Mouse (Mus musculus): ENCODE measurements at regions not wholly inside any gene's neighbourhood (a gene's known extent, or its start where the extent isn't known, plus 50 kb on each side); places are given as distances from the start of the nearest gene placed in this dataset.

DNA sequence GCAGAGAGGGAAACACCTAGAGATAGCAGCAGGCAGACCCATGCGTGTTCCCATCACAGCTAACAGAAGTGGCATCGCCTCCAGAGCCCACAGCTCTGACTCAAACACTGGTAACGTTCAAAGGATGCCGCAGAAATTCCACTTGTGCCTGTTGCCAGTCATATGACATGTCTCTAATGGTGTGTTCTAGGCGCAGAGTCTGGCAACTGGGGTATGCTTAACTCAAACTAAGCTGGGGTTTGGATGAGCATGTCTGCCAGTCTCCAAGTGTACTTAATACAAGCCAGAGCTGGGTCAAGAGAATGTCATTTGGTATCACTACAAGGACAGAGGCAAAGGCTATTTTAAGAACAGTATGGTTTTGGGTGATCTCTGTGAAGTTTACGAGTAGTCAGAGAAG, 507.9 kb downstream of the Nfib start:
- H3K27me3 ChIP-seq (ENCODE audit: control insufficient read depth, insufficient read depth, low read length) = no peaks in the 10 kb centered on the region
- H3K4me2 ChIP-seq (replicated peaks; ENCODE audit: low read depth, low read length) = no peak overlapping the region
- WGBS = 80% methylated on average over 6 of the region's 6 CpGs
- no peak overlapping the region for H3K9ac ChIP-seq (replicated peaks; ENCODE audit: low read depth, low read length)
- no peaks in the 10 kb centered on the region for H3K9me3 ChIP-seq (ENCODE audit: control insufficient read depth, low read depth, low read length)
- no peak for ATAC-seq (ENCODE audit: insufficient number of reproducible peaks, insufficient read depth, low FRiP score, low read depth)
- 0 out of 2 replicates have a peak, but pooled peaks cover 3% of the 10 kb centered on the region for H3K4me1 ChIP-seq (ENCODE audit: control insufficient read depth, insufficient read depth, low read length)
- H3K36me3 ChIP-seq (ENCODE audit: control insufficient read depth, insufficient read depth, low read length) = no peaks in the 10 kb centered on the region
- H3K27ac ChIP-seq (ENCODE audit: low read length) = no peak overlapping the region
- H3K4me3 ChIP-seq (ENCODE audit: low read depth, low read length) = no peak overlapping the region

DNA sequence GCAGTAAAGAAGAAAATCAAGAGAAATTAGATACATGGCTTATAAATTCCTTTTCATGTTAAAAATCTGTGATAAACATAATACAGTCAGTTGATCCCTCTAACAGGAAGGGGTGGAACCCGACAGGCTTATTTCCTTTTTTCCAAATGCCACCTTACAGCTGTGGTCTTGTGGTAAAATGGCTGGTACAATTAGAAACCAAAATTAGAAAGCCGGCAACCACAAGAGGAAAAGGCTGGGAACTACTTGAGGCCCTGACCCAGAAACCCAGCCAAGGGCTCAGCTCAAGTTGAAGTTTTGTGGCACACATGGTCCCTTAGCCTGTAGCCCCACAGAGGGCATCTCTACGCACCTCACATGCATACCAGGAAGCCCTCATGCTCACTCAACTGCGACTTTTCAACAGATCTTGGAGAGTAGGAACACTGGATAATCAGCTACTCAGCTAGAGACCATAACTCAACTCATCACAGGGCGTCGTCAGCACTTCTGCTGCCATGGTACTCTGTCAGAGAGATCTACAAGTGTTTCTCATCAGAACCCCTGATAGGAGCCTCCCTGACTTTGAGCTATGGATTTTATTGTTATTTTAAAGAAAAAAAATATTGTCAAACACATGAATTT, 509.4 kb downstream of the Nfib start:
- no peaks in the 10 kb centered on the region for H3K36me3 ChIP-seq (ENCODE audit: control insufficient read depth, insufficient read depth, low read length)
- ATAC-seq (ENCODE audit: insufficient number of reproducible peaks, insufficient read depth, low FRiP score, low read depth) = no peak
- no peak overlapping the region for H3K4me2 ChIP-seq (replicated peaks; ENCODE audit: low read depth, low read length)

DNA sequence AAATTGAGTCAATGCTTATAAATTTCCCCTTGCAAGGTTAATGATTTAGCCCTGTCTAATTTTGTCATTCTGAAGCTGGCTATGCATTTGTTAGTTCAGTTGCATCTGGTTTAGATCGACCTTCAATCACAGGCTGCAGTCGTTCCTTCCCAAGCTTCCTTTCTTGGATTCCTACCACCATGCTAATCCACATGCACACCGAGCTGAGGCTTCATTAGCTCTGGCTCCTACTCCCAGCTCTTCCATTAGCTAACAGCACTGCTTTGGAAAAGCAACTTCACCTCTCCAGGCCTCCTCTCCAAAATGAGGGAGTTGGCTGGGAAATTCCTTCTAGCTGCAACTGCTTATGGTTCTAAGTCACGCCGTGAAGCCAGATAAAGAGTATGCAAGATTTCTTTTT, 511.6 kb downstream of the Nfib start:
- 74% methylated on average over 5 of the region's 5 CpGs for WGBS
- H3K27ac ChIP-seq (ENCODE audit: low read length) = no peak overlapping the region
- ATAC-seq (ENCODE audit: insufficient number of reproducible peaks, insufficient read depth, low FRiP score, low read depth) = no peak

More for the DNA sequence above, 509.4 kb downstream of the Nfib start:
- WGBS = 67% methylated on average over 6 of the region's 6 CpGs
- Histone ChIP-seq H3K9me3 (ENCODE audit: control insufficient read depth, low read depth, low read length) (no peaks in the 10 kb centered on the region), H3K4me1 (ENCODE audit: control insufficient read depth, insufficient read depth, low read length) (0 out of 2 replicates have a peak, but pooled peaks cover 3% of the 10 kb centered on the region), H3K4me3 (ENCODE audit: low read depth, low read length) (no peak overlapping the region), H3K9ac (replicated peaks; ENCODE audit: low read depth, low read length) (no peak overlapping the region), H3K27me3 (ENCODE audit: control insufficient read depth, insufficient read depth, low read length) (no peaks in the 10 kb centered on the region), H3K27ac (ENCODE audit: low read length) (no peak overlapping the region)

DNA sequence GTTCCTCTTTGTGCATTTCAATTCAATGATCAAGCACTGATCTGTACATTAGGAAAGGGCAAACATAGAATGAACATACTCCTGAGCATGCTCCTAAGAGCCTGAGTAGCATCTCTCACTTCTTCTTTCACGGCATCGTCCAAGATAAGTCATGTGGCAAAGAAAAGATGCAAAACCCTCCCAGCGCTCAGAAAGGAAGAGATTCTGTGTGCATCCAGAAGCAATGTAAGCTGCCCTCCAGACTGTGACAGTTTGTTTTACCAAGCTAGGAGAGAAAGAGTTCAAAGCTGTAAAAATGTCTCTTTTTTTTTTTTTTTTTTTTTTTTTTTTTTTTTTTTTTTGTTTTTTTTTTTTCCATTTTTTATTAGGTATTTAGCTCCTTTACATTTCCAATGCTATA, 518.7 kb downstream of the Nfib start:
- H3K27me3 ChIP-seq (ENCODE audit: control insufficient read depth, insufficient read depth, low read length) = no peaks in the 10 kb centered on the region
- H3K4me2 ChIP-seq (replicated peaks; ENCODE audit: low read depth, low read length) = no peak overlapping the region
- H3K27ac ChIP-seq (ENCODE audit: low read length) = no peak overlapping the region
- 97% methylated on average over 3 of the region's 3 CpGs for WGBS
- H3K9ac ChIP-seq (replicated peaks; ENCODE audit: low read depth, low read length) = no peak overlapping the region
- H3K4me3 ChIP-seq (ENCODE audit: low read depth, low read length) = no peak overlapping the region
- no peaks in the 10 kb centered on the region for H3K9me3 ChIP-seq (ENCODE audit: control insufficient read depth, low read depth, low read length)
- ATAC-seq (ENCODE audit: insufficient number of reproducible peaks, insufficient read depth, low FRiP score, low read depth) = no peak
- no peaks in the 10 kb centered on the region for H3K4me1 ChIP-seq (ENCODE audit: control insufficient read depth, insufficient read depth, low read length)
- no peaks in the 10 kb centered on the region for H3K36me3 ChIP-seq (ENCODE audit: control insufficient read depth, insufficient read depth, low read length)

More for the DNA sequence above, 511.6 kb downstream of the Nfib start:
- Histone ChIP-seq H3K36me3 (ENCODE audit: control insufficient read depth, insufficient read depth, low read length) (no peaks in the 10 kb centered on the region), H3K27me3 (ENCODE audit: control insufficient read depth, insufficient read depth, low read length) (no peaks in the 10 kb centered on the region), H3K4me1 (ENCODE audit: control insufficient read depth, insufficient read depth, low read length) (0 out of 2 replicates have a peak, but pooled peaks cover 3% of the 10 kb centered on the region), H3K9ac (replicated peaks; ENCODE audit: low read depth, low read length) (no peak overlapping the region), H3K9me3 (ENCODE audit: control insufficient read depth, low read depth, low read length) (no peaks in the 10 kb centered on the region), H3K4me2 (replicated peaks; ENCODE audit: low read depth, low read length) (no peak overlapping the region), H3K4me3 (ENCODE audit: low read depth, low read length) (no peak overlapping the region)

DNA sequence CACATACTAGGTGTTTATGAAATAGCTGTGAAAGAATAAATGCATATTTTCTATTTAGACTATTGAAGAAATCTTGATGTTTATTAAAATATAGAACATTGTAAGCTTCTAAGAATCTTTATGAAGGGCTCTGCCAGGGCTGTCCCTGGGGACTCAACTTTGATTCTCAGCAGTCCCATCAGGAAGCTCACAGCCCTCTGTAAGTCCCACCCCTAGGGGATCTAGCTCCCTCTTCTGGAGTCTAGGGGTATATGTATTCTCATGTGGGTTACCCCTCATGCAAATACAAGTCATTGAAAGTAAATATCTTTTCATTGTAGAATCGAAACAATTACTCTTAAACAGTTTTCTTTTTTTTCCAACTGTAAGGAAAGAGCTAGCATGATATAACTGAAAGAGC, 521.6 kb downstream of the Nfib start:
- ATAC-seq (ENCODE audit: insufficient number of reproducible peaks, insufficient read depth, low FRiP score, low read depth) = no peak
- Histone ChIP-seq H3K4me3 (ENCODE audit: low read depth, low read length) (no peak overlapping the region), H3K9me3 (ENCODE audit: control insufficient read depth, low read depth, low read length) (no peaks in the 10 kb centered on the region), H3K9ac (replicated peaks; ENCODE audit: low read depth, low read length) (no peak overlapping the region), H3K4me1 (ENCODE audit: control insufficient read depth, insufficient read depth, low read length) (no peaks in the 10 kb centered on the region), H3K27me3 (ENCODE audit: control insufficient read depth, insufficient read depth, low read length) (no peaks in the 10 kb centered on the region), H3K4me2 (replicated peaks; ENCODE audit: low read depth, low read length) (no peak overlapping the region), H3K36me3 (ENCODE audit: control insufficient read depth, insufficient read depth, low read length) (no peaks in the 10 kb centered on the region), H3K27ac (ENCODE audit: low read length) (no peak overlapping the region)
- WGBS = 89% methylated on average over 1 of the region's 1 CpGs

DNA sequence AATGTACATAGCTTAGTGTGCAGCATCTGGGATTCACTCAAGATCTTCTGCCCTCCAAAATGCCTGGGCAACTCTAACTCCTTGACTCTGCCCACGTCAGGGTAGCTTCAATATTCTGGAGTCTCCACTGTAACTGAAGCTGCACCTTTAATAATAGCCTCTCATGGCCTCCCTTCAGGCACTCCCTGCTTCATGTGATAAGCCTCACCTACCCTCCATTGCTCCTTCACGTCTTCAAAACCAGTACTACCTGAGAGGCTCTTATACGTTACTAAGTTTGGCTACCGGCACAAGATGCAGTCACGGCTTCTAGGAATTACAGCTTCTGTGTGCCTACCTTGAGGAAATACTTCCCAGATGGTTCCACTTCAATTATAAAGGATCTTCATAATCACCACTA, 527.4 kb downstream of the Nfib start:
- no peak overlapping the region for H3K27ac ChIP-seq (ENCODE audit: low read length)
- H3K36me3 ChIP-seq (ENCODE audit: control insufficient read depth, insufficient read depth, low read length) = no peaks in the 10 kb centered on the region
- H3K4me3 ChIP-seq (ENCODE audit: low read depth, low read length) = no peak overlapping the region
- H3K9ac ChIP-seq (replicated peaks; ENCODE audit: low read depth, low read length) = no peak overlapping the region
- H3K4me1 ChIP-seq (ENCODE audit: control insufficient read depth, insufficient read depth, low read length) = no peaks in the 10 kb centered on the region
- no peak overlapping the region for H3K4me2 ChIP-seq (replicated peaks; ENCODE audit: low read depth, low read length)
- no peaks in the 10 kb centered on the region for H3K27me3 ChIP-seq (ENCODE audit: control insufficient read depth, insufficient read depth, low read length)
- 85% methylated on average over 5 of the region's 5 CpGs for WGBS
- H3K9me3 ChIP-seq (ENCODE audit: control insufficient read depth, low read depth, low read length) = no peaks in the 10 kb centered on the region
- no peak for ATAC-seq (ENCODE audit: insufficient number of reproducible peaks, insufficient read depth, low FRiP score, low read depth)

DNA sequence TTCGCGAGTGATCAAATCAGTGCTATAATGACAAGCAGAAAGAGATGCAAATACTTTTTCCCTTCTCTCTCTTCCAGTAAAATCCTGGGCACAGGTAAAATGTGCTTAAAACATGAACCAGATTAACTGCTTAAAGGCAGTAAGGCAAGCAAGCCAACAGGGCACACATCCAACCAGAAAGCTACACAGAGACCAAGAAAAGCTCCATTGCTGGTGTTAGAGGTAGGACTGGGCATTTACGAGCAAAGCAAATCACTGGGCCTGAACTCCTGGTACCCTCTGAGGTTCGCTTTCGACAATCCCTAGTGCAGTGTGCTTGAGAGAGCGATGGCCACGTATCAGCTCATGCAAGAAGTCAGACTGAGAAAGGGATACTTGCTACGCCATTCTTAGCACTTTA, 528.8 kb downstream of the Nfib start:
- ATAC-seq (ENCODE audit: insufficient number of reproducible peaks, insufficient read depth, low FRiP score, low read depth) = no peak
- no peaks in the 10 kb centered on the region for H3K36me3 ChIP-seq (ENCODE audit: control insufficient read depth, insufficient read depth, low read length)
- H3K9me3 ChIP-seq (ENCODE audit: control insufficient read depth, low read depth, low read length) = no peaks in the 10 kb centered on the region
- no peak overlapping the region for H3K4me3 ChIP-seq (ENCODE audit: low read depth, low read length)
- no peaks in the 10 kb centered on the region for H3K4me1 ChIP-seq (ENCODE audit: control insufficient read depth, insufficient read depth, low read length)
- H3K9ac ChIP-seq (replicated peaks; ENCODE audit: low read depth, low read length) = no peak overlapping the region
- no peak overlapping the region for H3K27ac ChIP-seq (ENCODE audit: low read length)
- H3K4me2 ChIP-seq (replicated peaks; ENCODE audit: low read depth, low read length) = no peak overlapping the region
- WGBS = 95% methylated on average over 8 of the region's 8 CpGs
- H3K27me3 ChIP-seq (ENCODE audit: control insufficient read depth, insufficient read depth, low read length) = no peaks in the 10 kb centered on the region

DNA sequence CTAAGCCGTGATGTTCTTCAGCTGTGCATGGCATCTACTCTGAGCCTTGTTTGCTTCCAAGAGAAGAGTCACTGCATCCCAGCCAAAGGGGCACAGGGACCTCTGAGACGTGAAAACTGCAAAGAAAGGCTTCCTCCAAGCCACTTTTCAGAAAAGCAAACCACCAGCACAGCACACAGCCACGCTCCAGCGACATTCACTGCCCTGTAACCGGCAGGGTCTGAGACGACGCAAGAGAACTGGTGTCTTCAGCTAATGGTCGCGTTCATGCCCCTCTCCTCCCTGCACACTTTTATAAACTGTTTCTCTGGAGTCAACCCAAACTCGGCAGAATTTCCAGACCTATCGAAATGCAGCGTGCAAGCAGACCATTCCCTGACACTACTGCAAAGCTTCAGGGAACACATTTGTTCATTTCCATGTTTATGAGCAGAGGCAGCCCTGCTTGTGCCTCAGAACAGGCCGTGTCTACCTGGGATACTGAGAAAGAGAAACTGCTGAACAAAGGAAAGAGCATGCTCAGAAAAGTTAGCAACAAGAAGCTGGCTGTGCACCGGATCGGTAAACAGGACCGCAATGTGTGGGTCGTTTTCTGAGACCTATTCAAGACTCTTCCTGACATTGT, 532.0 kb downstream of the Nfib start:
- H3K4me2 ChIP-seq (replicated peaks; ENCODE audit: low read depth, low read length) = no peak overlapping the region
- H3K4me1 ChIP-seq (ENCODE audit: control insufficient read depth, insufficient read depth, low read length) = no peaks in the 10 kb centered on the region
- no peak overlapping the region for H3K4me3 ChIP-seq (ENCODE audit: low read depth, low read length)
- no peaks in the 10 kb centered on the region for H3K9me3 ChIP-seq (ENCODE audit: control insufficient read depth, low read depth, low read length)
- no peak for ATAC-seq (ENCODE audit: insufficient number of reproducible peaks, insufficient read depth, low FRiP score, low read depth)
- no peak overlapping the region for H3K27ac ChIP-seq (ENCODE audit: low read length)
- WGBS = 52% methylated on average over 17 of the region's 17 CpGs
- no peak overlapping the region for H3K9ac ChIP-seq (replicated peaks; ENCODE audit: low read depth, low read length)
- no peaks in the 10 kb centered on the region for H3K36me3 ChIP-seq (ENCODE audit: control insufficient read depth, insufficient read depth, low read length)
- H3K27me3 ChIP-seq (ENCODE audit: control insufficient read depth, insufficient read depth, low read length) = no peaks in the 10 kb centered on the region

DNA sequence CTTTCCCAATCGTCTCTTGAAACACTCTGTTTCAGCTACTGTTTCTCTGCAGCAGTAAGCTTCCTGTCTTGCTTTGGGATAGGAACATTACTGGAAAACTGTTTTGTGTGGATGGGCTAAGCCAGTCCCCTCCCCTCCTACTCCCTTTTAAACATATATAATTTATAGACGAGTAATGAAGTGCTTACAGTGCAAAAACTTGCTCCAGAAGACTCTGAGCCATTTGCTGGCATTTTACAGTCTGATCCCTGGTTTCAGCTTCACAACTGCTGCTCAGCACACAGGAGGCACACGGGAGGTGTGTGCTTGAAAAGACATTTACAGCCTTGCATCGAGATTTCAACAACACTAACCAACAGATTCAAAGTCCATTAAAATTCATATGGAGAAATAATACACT, 534.6 kb downstream of the Nfib start:
- no peak overlapping the region for H3K4me3 ChIP-seq (ENCODE audit: low read depth, low read length)
- no peaks in the 10 kb centered on the region for H3K27me3 ChIP-seq (ENCODE audit: control insufficient read depth, insufficient read depth, low read length)
- H3K4me2 ChIP-seq (replicated peaks; ENCODE audit: low read depth, low read length) = no peak overlapping the region
- no peak overlapping the region for H3K9ac ChIP-seq (replicated peaks; ENCODE audit: low read depth, low read length)
- WGBS = 31% methylated on average over 4 of the region's 4 CpGs
- H3K9me3 ChIP-seq (ENCODE audit: control insufficient read depth, low read depth, low read length) = no peaks in the 10 kb centered on the region
- ATAC-seq (ENCODE audit: insufficient number of reproducible peaks, insufficient read depth, low FRiP score, low read depth) = no peak
- H3K4me1 ChIP-seq (ENCODE audit: control insufficient read depth, insufficient read depth, low read length) = no peaks in the 10 kb centered on the region
- no peak overlapping the region for H3K27ac ChIP-seq (ENCODE audit: low read length)
- no peaks in the 10 kb centered on the region for H3K36me3 ChIP-seq (ENCODE audit: control insufficient read depth, insufficient read depth, low read length)

Data from stomach, embryonic 14.5 days (tissue).